Mouse (Mus musculus) cortical plate, adult 2 months (tissue): Measurements from ENCODE around the gene Wnt9a.

Experiments used
- CTCF ChIP-seq: fragments of 200-500 bp; IDR thresholded peaks from 2 replicates; pipeline ENCODE4 v1.5.1; 2011; ENCODE audit warnings: mild to moderate bottlenecking, control low read depth, low read length; ENCODE audit not compliant: insufficient read depth; ENCODE audit errors: extremely low read depth
- POLR2A ChIP-seq: fragments of 200-500 bp; IDR thresholded peaks from 2 replicates; pipeline ENCODE4 v1.6.1; 2011; ENCODE audit warnings: mild to moderate bottlenecking, low read length, control low read depth; ENCODE audit not compliant: insufficient read depth; ENCODE audit errors: extremely low read depth

DNA sequence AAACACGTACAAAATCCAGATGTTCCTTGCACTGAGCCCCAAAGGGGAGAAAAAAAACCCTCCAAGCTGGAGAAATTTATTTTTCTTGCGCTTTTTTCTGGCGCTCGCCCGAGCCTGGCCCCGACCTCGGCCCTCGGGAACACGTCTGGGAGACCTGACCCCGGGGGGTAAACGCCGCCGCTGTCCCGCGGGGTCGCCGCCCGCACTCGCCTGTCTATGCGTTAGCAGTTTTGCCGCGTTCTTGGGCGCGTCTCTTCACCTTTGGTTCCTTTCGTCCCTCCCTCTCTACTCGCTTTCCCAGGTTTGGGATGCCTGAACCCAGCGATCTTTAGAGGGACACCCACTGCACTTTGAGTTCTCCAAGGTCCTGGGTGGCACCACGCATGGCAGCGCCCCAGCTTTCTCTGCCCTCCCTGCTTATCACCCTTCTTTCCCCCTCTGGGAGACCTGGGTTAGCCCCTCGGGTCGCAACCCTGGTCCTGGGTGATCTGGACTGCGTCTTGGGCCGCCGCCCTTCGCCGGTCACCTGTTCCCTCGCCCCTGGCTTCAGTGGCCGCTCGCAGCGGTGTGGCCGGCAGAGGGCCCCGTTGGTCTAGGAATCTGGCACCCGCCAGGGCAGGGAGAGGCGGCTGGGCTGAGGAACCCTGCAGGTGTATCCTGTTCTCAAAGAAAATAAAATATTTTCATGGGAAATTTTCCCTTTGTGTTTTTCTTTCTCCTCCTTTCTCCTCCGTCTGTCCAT, 865 bp downstream of the Wnt9a start:
- TF ChIP-seq CTCF, result peak; percentile 48
- no peak for TF ChIP-seq POLR2A
